Mouse (Mus musculus) C2C12 (cell line): ENCODE measurements around the gene Hand2.

Experiments
- CTCF ChIP-seq: IDR thresholded peaks from one replicate; pipeline ENCODE4 v1.5.1; 2011; ENCODE audit not compliant: control insufficient read depth, insufficient read depth, insufficient read length
- MAX ChIP-seq: IDR thresholded peaks from one replicate; pipeline ENCODE4 v1.6.1; 2011; ENCODE audit warnings: mild to moderate bottlenecking, control low read depth
- MYOD1 ChIP-seq: IDR thresholded peaks from one replicate; pipeline ENCODE4 v1.6.1; 2011; ENCODE audit warnings: low read depth; ENCODE audit not compliant: control insufficient read depth, insufficient read length
- MYOG ChIP-seq: IDR thresholded peaks from one replicate; pipeline ENCODE4 v1.6.1; 2011; ENCODE audit not compliant: control insufficient read depth, insufficient read length; ENCODE audit errors: extremely low read depth
- USF1 ChIP-seq: IDR thresholded peaks from one replicate; pipeline ENCODE4 v1.6.1; 2011; ENCODE audit warnings: low read depth, mild to moderate bottlenecking, control low read depth, moderate library complexity

DNA sequence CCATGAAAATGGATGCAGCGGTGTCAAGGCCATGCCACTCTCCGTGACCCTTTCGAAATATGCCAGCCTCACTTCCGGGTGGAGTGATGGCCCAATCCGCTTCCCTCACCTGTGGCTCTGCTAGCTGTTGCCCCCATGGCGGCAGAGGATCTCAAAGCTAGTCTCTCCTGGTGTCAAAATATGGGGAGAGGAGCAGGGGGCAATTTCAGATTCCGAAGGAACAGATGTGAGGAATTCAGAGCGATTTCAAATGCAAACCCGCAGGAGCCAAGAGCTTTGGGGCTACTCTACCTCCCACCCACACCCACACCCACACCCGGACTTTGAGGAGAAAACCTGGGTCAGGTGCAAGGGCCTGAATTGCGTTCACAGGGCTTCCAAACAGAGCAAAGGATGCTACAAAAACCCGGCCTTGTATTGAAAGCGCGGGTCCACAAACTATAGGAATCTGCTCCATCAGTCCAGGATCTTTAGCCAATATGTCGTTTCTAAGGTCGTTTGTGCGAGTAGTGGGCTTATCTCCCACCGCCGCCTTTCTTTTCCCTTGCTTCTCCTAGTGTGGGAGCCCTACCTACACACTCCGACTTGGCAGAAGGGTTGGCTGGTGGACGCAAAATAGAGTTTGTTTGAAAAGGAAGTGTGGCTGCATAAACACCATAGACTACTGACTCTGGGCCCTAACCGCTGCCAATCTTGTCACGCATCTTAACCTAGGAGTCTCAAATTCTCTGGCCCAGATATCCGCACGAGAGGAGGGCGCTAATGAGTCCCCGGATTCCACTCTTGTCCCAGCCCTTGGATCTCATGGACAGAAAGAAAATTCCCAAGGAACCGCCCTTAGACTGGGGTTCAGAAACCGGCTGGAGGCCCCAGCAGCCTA, 6.7 kb downstream of the Hand2 start:
- no peak for TF ChIP-seq MYOG
- TF ChIP-seq CTCF = no peak
- TF ChIP-seq MYOD1 = no peak
- no peak for TF ChIP-seq USF1
- no peak for TF ChIP-seq MAX
